Mouse (Mus musculus) small intestine, adult 2 months (tissue): ENCODE data around the gene Opn4. TPM values are rescaled to one million over a fixed set of nuclear protein-coding genes. Genes with fewer than 3 reads are reported as not detected.
A peak's percentile ranks its signal among the peaks of the same experiment; 100 is the strongest.

Source experiments
- H3K27ac ChIP-seq: fragments of 200-500 bp; 2 replicates; pipeline ENCODE4 v1.5.1; 2012; ENCODE audit warnings: low read depth, low read length, control low read depth, inconsistent platforms; ENCODE audit not compliant: insufficient read depth
- H3K27me3 ChIP-seq: fragments of 200-500 bp; 2 replicates; pipeline ENCODE4 v1.6.1; 2012; ENCODE audit warnings: mild to moderate bottlenecking, moderate library complexity, low read length, inconsistent platforms; ENCODE audit not compliant: control insufficient read depth, insufficient read depth
- H3K36me3 ChIP-seq: fragments of 200-500 bp; 2 replicates; pipeline ENCODE4 v1.6.1; 2012; ENCODE audit warnings: mild to moderate bottlenecking, low read length, control low read depth, inconsistent platforms; ENCODE audit not compliant: control insufficient read depth, insufficient read depth
- H3K4me1 ChIP-seq: fragments of 200-500 bp; 2 replicates; pipeline ENCODE4 v1.6.1; 2012; ENCODE audit warnings: low read length, inconsistent platforms, mixed read lengths; ENCODE audit not compliant: control insufficient read depth, insufficient read depth, insufficient read length
- H3K4me3 ChIP-seq: fragments of 200-500 bp; 2 replicates; pipeline ENCODE4 v1.5.1; 2012; ENCODE audit warnings: low read depth, mild to moderate bottlenecking, control low read depth, inconsistent platforms, low read length, moderate library complexity
- CTCF ChIP-seq: fragments of 200-500 bp; IDR thresholded peaks from 2 replicates; pipeline ENCODE4 v1.5.1; 2012; ENCODE audit warnings: low read depth, mild to moderate bottlenecking, control low read depth, inconsistent platforms, low read length, moderate library complexity, mixed read lengths; ENCODE audit not compliant: insufficient replicate concordance, insufficient read length; ENCODE audit errors: extremely low read depth
- POLR2A ChIP-seq: fragments of 200-500 bp; IDR thresholded peaks from 2 replicates; pipeline ENCODE4 v1.6.1; 2012; ENCODE audit warnings: low read depth, mild to moderate bottlenecking, control low read depth, inconsistent platforms, low read length, moderate library complexity
- WGBS: fragments of 180-500 bp; shearing (Covaris S2); methylation state at CpG from one replicate; pipeline ENCODE4 v1.1.7; 2018; 5-methylcytosine and 5-hydroxymethylcytosine counted together
- polyA plus RNA-seq: library from polyadenylated mRNA; depleted of rRNA; stranded (reverse); fragments of >200 nt; gene quantifications from 2 replicates; pipeline ENCODE4 v1.2.3, GENCODE M21; 2012

Gene Opn4
- polyA plus RNA-seq, 1 experiment = not detected

DNA sequence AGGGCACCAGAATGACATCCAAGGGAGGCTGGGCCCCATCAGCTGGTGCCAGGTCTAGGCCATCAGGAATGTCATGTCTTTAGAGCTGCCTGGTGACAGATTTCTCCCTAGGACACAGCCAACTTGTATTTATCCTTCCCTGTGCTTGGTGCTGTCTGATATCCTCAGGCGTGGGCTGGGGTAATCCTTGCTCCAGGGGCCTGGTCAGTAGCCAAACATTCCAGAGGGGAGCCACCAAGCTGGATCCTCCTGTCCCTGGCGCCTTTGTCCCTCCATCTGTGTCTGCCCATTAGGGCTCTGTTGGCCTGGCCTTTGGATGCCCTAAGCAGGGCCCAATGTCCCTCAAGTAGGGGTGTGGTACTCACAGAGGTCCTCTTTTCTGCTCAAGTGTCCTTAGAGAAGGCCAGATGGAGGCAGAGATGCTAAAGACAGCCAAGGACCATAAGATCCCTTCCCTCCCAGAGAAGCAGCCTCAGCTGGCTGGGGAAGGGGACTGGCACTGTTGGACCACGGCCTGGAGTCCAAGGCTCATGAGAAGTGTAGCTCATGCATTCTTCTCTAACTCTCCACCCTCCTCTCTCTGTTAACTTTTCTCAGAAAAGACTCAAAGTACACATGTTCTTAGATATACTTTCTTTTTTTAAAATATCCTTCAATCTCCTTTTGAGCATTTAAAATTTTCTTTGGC lies 17.1 kb downstream of the Opn4 start:
- H3K4me1 ChIP-seq = peaks cover 41% of the 10 kb centered on the region
- H3K27me3 ChIP-seq = no peaks in the 10 kb centered on the region
- no peak overlapping the region for H3K27ac ChIP-seq
- H3K36me3 ChIP-seq = peaks cover 13% of the 10 kb centered on the region
- WGBS = 86% methylated on average over 3 of the region's 3 CpGs
- H3K4me3 ChIP-seq = no peak overlapping the region
- TF ChIP-seq POLR2A (no peak), CTCF (no peak)

DNA sequence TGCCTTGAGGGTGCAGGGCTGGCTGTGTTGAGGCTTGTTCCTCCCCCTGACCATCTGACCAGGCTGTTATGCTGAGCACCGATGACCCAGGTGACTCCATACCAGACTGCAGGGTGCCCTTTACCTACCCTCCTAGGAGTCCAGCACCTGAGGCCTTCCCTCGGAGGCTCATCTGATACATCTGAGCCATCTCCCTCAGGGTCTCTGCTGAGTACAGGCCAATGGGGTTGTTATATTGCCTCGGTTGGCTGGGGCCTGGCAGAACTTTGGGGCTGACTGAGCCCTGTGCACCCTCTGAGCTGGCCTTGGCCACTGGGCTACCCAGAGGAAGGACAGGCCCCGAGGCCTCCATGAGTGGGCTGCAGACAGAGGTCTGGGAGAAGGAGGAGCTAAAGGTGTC lies 23.1 kb downstream of the Opn4 start:
- WGBS = 90% methylated on average over 4 of the region's 4 CpGs
- Histone ChIP-seq H3K27me3 (no peaks in the 10 kb centered on the region), H3K4me3 (no peak overlapping the region), H3K4me1 (peaks cover 4% of the 10 kb centered on the region; the same call in 1 of the 2 replicates), H3K27ac (no peak overlapping the region), H3K36me3 (peaks cover 15% of the 10 kb centered on the region)
- TF ChIP-seq CTCF (no peak), POLR2A (no peak)

DNA sequence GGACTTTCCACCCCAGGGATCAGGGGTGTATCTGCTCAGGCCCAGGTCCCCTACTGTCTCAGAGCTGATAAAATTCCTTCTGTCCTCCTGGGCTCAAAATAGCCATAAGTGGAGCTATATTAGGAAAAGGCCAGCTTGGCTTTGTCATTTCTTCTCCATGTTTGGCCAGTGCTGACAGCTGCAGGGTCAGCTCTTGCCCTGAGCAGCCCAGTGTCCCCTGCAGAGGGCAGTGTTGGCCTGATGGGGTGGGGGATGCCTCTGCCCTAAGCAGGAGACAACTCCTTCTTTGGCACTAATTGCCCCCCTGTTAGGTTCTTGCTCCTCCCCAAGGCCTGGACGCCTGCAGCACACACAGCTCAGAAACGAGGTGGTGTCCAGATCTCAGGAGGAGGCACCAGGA lies 25.9 kb downstream of the Opn4 start:
- peak; percentile 28; the same call in 1 of the 2 replicates for TF ChIP-seq CTCF
- no peak for TF ChIP-seq POLR2A
- H3K4me3 ChIP-seq = no peak overlapping the region
- peaks cover 4% of the 10 kb centered on the region; the same call in 1 of the 2 replicates for H3K4me1 ChIP-seq
- no peaks in the 10 kb centered on the region for H3K27me3 ChIP-seq
- peaks cover 13% of the 10 kb centered on the region for H3K36me3 ChIP-seq
- 73% methylated on average over 2 of the region's 2 CpGs for WGBS
- no peak overlapping the region for H3K27ac ChIP-seq

DNA sequence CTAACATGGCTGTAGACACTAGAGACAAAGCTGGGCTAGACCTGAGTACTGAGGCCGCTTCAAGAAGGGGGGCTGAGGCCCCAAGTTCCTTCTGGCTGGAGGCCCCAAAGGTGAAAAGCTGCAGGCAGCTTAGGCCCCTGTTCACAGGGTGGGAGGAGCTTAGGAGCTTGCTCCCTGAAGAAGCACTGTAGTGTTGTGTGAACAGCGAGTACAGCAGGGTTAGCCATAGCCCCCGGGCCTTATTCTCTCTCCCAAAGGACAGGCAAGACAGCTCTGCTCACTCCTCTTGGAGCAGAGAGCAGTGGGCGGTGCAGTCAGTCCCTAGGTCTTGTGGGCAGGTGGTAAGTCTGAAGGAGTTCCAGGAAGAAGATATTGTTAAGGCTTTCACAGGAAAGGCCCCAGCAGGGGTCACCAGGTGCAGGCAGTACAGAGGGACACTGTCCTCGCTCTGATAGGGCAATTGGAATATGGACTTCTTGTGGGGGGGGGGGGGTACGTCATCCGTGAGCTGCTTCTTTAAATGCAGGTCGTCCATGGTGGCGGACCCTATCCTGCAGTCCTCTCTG lies 26.5 kb downstream of the Opn4 start:
- H3K27me3 ChIP-seq = no peaks in the 10 kb centered on the region
- H3K4me1 ChIP-seq = peaks cover 4% of the 10 kb centered on the region; the same call in 1 of the 2 replicates
- 46% methylated on average over 9 of the region's 9 CpGs for WGBS
- peaks cover 8% of the 10 kb centered on the region for H3K36me3 ChIP-seq
- no peak overlapping the region for H3K27ac ChIP-seq
- TF ChIP-seq CTCF (no peak), POLR2A (no peak)
- H3K4me3 ChIP-seq = no peak overlapping the region

DNA sequence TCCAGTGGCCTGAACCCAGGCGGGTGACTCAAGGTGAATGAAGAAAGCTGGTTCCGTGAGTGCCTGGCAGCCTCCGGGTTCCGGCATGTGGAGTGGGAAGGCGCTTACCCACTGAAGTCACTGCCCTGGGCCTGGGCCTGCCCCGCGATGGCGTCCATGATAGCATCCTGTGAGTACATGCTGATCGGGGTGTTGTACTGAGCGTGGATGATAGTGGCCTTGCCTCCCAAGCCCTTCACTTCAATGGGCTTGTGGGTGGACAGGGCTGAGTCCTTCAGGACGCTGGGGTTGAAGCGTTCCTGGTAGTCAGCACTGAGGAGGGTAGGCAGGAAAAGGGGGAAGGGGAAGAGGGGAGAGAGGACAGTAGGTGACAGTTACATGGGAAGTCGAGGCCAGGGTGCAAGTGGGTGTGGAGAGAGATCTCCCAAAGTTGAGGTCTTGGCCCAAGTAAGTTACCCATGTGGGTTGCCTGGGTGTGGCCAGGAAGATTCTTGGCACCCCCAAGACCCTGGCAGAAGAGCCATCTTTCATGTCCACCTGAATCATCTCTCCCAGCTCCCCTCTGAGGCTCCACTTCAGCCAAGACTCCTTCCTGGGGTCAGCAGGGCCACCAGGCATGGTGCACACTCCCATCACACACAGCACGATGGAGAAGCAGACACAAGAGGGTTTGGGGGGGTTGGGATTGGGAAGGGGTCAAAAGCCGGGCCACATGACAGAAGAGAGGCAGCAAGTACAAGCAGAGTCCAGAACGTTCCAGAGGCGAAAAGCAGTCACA lies 28.1 kb downstream of the Opn4 start:
- 89% methylated on average over 17 of the region's 17 CpGs for WGBS
- no peak overlapping the region for H3K27ac ChIP-seq

DNA sequence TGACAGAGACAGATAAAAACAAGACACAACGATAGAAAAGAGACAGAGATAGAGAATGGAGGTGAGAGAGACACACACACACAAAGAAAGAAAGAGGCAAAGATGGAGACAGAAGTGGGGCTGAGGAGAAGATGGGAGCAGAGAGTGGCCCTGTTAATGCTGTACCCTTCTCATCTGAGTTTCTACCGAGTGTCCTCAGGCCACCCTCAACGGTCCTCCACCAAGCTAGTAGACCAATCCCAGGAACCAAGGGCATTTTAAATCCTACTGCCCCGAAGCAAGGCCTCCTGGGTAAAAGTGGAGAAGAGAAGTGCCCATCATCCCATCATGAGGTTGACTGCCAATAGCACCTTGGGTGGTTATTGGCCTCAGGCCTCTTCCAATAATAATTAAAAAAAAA lies 29.0 kb downstream of the Opn4 start:
- Histone ChIP-seq H3K36me3 (0 out of 2 replicates have a peak, but pooled peaks cover 5% of the 10 kb centered on the region), H3K27me3 (no peaks in the 10 kb centered on the region), H3K4me1 (peaks cover 7% of the 10 kb centered on the region), H3K27ac (no peak overlapping the region), H3K4me3 (no peak overlapping the region)
- no peak for TF ChIP-seq POLR2A
- TF ChIP-seq CTCF = no peak
- WGBS = 83% methylated on average over 4 of the region's 4 CpGs

More for the DNA sequence above, 28.1 kb downstream of the Opn4 start:
- H3K36me3 ChIP-seq = peaks cover 6% of the 10 kb centered on the region; the same call in 1 of the 2 replicates
- no peak overlapping the region for H3K4me3 ChIP-seq
- no peaks in the 10 kb centered on the region for H3K27me3 ChIP-seq
- TF ChIP-seq CTCF = no peak
- no peak for TF ChIP-seq POLR2A
- H3K4me1 ChIP-seq = peaks cover 4% of the 10 kb centered on the region; the same call in 1 of the 2 replicates

DNA sequence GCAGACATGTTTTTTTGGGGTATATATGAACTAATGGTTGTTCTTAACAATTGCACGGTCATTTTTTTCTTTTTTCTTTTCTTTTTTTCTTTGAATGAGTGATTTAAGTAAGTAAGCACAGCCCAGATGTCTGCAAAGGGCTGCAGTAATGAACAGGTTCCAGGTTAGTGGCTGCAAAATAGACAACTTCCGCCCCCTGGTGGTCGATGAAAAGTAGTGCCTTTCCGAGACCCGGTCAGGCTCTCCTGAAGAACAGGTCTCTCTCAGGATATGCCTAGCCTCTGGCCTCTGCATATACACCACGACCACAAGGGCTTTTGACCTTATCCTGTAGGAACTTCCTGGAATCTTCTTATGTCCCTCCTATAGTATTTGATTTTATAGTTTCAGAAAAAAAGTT lies 29.6 kb downstream of the Opn4 start:
- WGBS = under 1% methylated on average over 6 of the region's 6 CpGs
- TF ChIP-seq POLR2A (no peak), CTCF (peak; percentile 83; the same call in 1 of the 2 replicates)
- Histone ChIP-seq H3K36me3 (no peaks in the 10 kb centered on the region), H3K27ac (no peak overlapping the region), H3K4me1 (peaks cover 7% of the 10 kb centered on the region), H3K4me3 (no peak overlapping the region), H3K27me3 (no peaks in the 10 kb centered on the region)
